Mouse (Mus musculus): ENCODE measurements around the gene Mepce.

The Mepce gene

GRCm38 (mm10) chr5:137788171-137788570, 716 bp upstream of the Mepce start:
- no peak for DNase-seq (ENCODE audit: low read depth, low spot score)

GRCm38 (mm10) chr5:137786109-137786942, 1.1 kb downstream of the Mepce start:
- DNase-seq (ENCODE audit: low read depth, low spot score) = peak; percentile 100

- no peak for DNase-seq (ENCODE audit: low read depth, low spot score)
These were observed 2.1 kb downstream of the Mepce start for GRCm38 (mm10) chr5:137785164-137786031.

GRCm38 (mm10) chr5:137784546-137784945, 2.9 kb downstream of the Mepce start:
- DNase-seq (ENCODE audit: low read depth, low spot score) = no peak

- DNase-seq (ENCODE audit: low read depth, low spot score) = no peak
These were observed 3.4 kb downstream of the Mepce start for GRCm38 (mm10) chr5:137783901-137784540.

- DNase-seq (ENCODE audit: low read depth, low spot score) = no peak
These were observed 4.5 kb downstream of the Mepce start for GRCm38 (mm10) chr5:137782776-137783522.

- DNase-seq (ENCODE audit: low read depth, low spot score) = no peak
These were observed 5.8 kb downstream of the Mepce start for GRCm38 (mm10) chr5:137781661-137782060.

GRCm38 (mm10) chr5:137779053-137779933, 8.2 kb downstream of the Mepce start:
- no peak for DNase-seq (ENCODE audit: low read depth, low spot score)

GRCm38 (mm10) chr5:137778635-137779034, 8.8 kb downstream of the Mepce start, which contains the start of gene Ppp1r35:
TSS of gene Ppp1r35 (plus strand) at chr5:137778849.
- DNase-seq (ENCODE audit: low read depth, low spot score) = peak; percentile 94

GRCm38 (mm10) chr5:137777267-137777845, 10.1 kb downstream of the Mepce start:
- DNase-seq (ENCODE audit: low read depth, low spot score) = no peak

- DNase-seq (ENCODE audit: low read depth, low spot score) = no peak
These were observed 11.0 kb downstream of the Mepce start for GRCm38 (mm10) chr5:137776408-137776918.

GRCm38 (mm10) chr5:137775587-137776290, 11.7 kb downstream of the Mepce start:
- DNase-seq (ENCODE audit: low read depth, low spot score) = no peak

- no peak for DNase-seq (ENCODE audit: low read depth, low spot score)
These were observed 14.7 kb downstream of the Mepce start for GRCm38 (mm10) chr5:137772755-137773154.

GRCm38 (mm10) chr5:137770709-137771108, 16.7 kb downstream of the Mepce start:
- peak; percentile 54 for DNase-seq (ENCODE audit: low read depth, low spot score)

GRCm38 (mm10) chr5:137768475-137768874, 19.0 kb downstream of the Mepce start:
- DNase-seq (ENCODE audit: low read depth, low spot score) = no peak

GRCm38 (mm10) chr5:137766270-137766669, 21.2 kb downstream of the Mepce start:
- no peak for DNase-seq (ENCODE audit: low read depth, low spot score)

- no peak for DNase-seq (ENCODE audit: low read depth, low spot score)
These were observed 22.7 kb downstream of the Mepce start for GRCm38 (mm10) chr5:137764609-137765340.

- no peak for DNase-seq (ENCODE audit: low read depth, low spot score)
These were observed 27.5 kb downstream of the Mepce start for GRCm38 (mm10) chr5:137759971-137760412.

All from retina, adult 2 months (tissue).